Mouse (Mus musculus) kidney, postnatal 0 days (tissue): Measurements from ENCODE around the gene Tbxas1. TPM values are rescaled to one million over a fixed set of nuclear protein-coding genes. Genes with fewer than 3 reads are reported as not detected.

Experiments
- ATAC-seq: fragments of 200-750 bp; cut with Nextera tagmentation; replicated peaks from 2 replicates; pipeline ENCODE4 v1.8.0; 2017; ENCODE audit warnings: low read depth, moderate number of reproducible peaks, moderate TSS enrichment, moderate library complexity; ENCODE audit not compliant: low FRiP score
- DNase-seq: peaks from one replicate; pipeline ENCODE4 v3.0.0-alpha.2; 2016; ENCODE audit warnings: low spot score
- H3K27ac ChIP-seq: fragments of 300-500 bp; sonication (generic); 2 replicates; pipeline ENCODE4 v1.5.1; 2014; ENCODE audit warnings: mild to moderate bottlenecking
- H3K27me3 ChIP-seq: fragments of 300-500 bp; sonication (generic); 2 replicates; pipeline ENCODE4 v1.6.1; 2014; ENCODE audit warnings: low read length, mixed read lengths; ENCODE audit not compliant: insufficient read depth
- H3K36me3 ChIP-seq: fragments of 300-500 bp; sonication (generic); 2 replicates; pipeline ENCODE4 v1.6.1; 2014; ENCODE audit warnings: low read length, mixed read lengths; ENCODE audit not compliant: insufficient read depth
- H3K4me1 ChIP-seq: fragments of 300-500 bp; sonication (generic); replicated peaks from 2 replicates; pipeline ENCODE4 v1.6.1; 2014; ENCODE audit warnings: antibody characterized with exemption, low read length, mixed read lengths; ENCODE audit not compliant: insufficient read depth
- H3K4me2 ChIP-seq: fragments of 300-500 bp; sonication (generic); 2 replicates; pipeline ENCODE4 v1.6.1; 2014; ENCODE audit warnings: mild to moderate bottlenecking, low read length, moderate library complexity, mixed read lengths
- H3K4me3 ChIP-seq: fragments of 300-500 bp; sonication (generic); replicated peaks from 2 replicates; pipeline ENCODE4 v1.5.1; 2014; ENCODE audit warnings: low read depth, low read length
- H3K9ac ChIP-seq: fragments of 300-500 bp; sonication (generic); 2 replicates; pipeline ENCODE4 v1.6.1; 2014; ENCODE audit warnings: low read depth, low read length
- H3K9me3 ChIP-seq: fragments of 300-500 bp; sonication (generic); replicated peaks from 2 replicates; pipeline ENCODE4 v1.6.1; 2016; ENCODE audit warnings: low read length, inconsistent platforms, mixed read lengths
- CTCF ChIP-seq: IDR thresholded peaks from 2 replicates; pipeline ENCODE4 v1.5.1; 2016; ENCODE audit warnings: antibody characterized with exemption, low read depth, mild to moderate bottlenecking, moderate library complexity
- WGBS: fragments of 180-500 bp; shearing (Covaris S2); extraction: QIAGEN DNeasy Blood & Tissue Kit; methylation state at CpG from one replicate; pipeline ENCODE4 v1.1.7; 2014; 5-methylcytosine and 5-hydroxymethylcytosine counted together
- polyA plus RNA-seq: library from polyadenylated mRNA; unstranded; fragments of >200 nt; fragmentation: Nextera tagmentation; extraction: Ambion mirVana; gene quantifications from 2 replicates; pipeline ENCODE4 v1.2.1, GENCODE M21; 2015

The Tbxas1 gene
- polyA plus RNA-seq, 1 experiment from 2014 or later, result 10.5 TPM

DNA sequence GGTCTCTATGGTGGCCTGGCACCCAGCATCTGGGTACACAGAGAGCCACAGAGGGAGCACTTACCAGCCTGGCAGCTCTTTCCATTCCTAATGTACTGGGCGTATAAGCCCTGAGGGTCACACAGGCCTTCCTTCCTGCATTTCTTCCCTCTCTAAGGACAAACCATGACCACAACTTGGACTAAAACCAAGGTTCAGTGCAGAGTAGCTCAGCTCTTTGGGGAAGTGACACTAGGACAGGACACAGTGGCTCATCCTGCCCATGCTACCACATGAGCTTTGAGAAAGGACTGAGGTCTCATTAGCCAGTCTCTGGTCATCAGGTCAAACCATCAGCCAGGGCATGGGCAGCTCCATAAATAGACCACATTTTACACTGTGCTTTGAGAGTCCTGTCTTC, 65.8 kb downstream of the Tbxas1 start:
- WGBS, result 80% methylated on average over 1 of the region's 1 CpGs

GRCm38 (mm10) chr6:38942771-38943170, 67.6 kb downstream of the Tbxas1 start:
- H3K9me3 ChIP-seq, result peaks cover 4% of the 10 kb centered on the region; the same call in 1 of the 2 replicates
- H3K9ac ChIP-seq, result no peak overlapping the region
- TF ChIP-seq CTCF, result no peak
- no peak for DNase-seq
- ATAC-seq, result no peak
- no peak overlapping the region for H3K27ac ChIP-seq
- WGBS, result 96% methylated on average over 3 of the region's 3 CpGs
- no peaks in the 10 kb centered on the region for H3K4me1 ChIP-seq
- H3K4me2 ChIP-seq, result no peak overlapping the region
- H3K4me3 ChIP-seq, result no peak overlapping the region
- H3K36me3 ChIP-seq, result no peaks in the 10 kb centered on the region
- no peaks in the 10 kb centered on the region for H3K27me3 ChIP-seq

More for the DNA sequence above, 65.8 kb downstream of the Tbxas1 start:
- H3K27me3 ChIP-seq, result no peaks in the 10 kb centered on the region
- no peak overlapping the region for H3K4me2 ChIP-seq
- H3K4me3 ChIP-seq, result no peak overlapping the region
- H3K36me3 ChIP-seq, result no peaks in the 10 kb centered on the region
- ATAC-seq (no peak), DNase-seq (no peak)
- no peaks in the 10 kb centered on the region for H3K4me1 ChIP-seq
- TF ChIP-seq CTCF, result no peak
- H3K9me3 ChIP-seq, result peaks cover 4% of the 10 kb centered on the region; the same call in 1 of the 2 replicates
- H3K27ac ChIP-seq, result no peak overlapping the region
- no peak overlapping the region for H3K9ac ChIP-seq

GRCm38 (mm10) chr6:38944392-38944791, 69.2 kb downstream of the Tbxas1 start:
- H3K4me2 ChIP-seq, result no peak overlapping the region
- no peak for TF ChIP-seq CTCF
- H3K4me3 ChIP-seq, result no peak overlapping the region
- 88% methylated on average over 8 of the region's 8 CpGs for whole genome bisulfite sequencing
- H3K4me1 ChIP-seq, result no peaks in the 10 kb centered on the region
- H3K36me3 ChIP-seq, result no peaks in the 10 kb centered on the region
- DNase-seq, result no peak
- H3K9me3 ChIP-seq, result peaks cover 4% of the 10 kb centered on the region; the same call in 1 of the 2 replicates
- H3K27me3 ChIP-seq, result no peaks in the 10 kb centered on the region
- no peak overlapping the region for H3K27ac ChIP-seq
- no peak overlapping the region for H3K9ac ChIP-seq
- ATAC-seq, result no peak

DNA sequence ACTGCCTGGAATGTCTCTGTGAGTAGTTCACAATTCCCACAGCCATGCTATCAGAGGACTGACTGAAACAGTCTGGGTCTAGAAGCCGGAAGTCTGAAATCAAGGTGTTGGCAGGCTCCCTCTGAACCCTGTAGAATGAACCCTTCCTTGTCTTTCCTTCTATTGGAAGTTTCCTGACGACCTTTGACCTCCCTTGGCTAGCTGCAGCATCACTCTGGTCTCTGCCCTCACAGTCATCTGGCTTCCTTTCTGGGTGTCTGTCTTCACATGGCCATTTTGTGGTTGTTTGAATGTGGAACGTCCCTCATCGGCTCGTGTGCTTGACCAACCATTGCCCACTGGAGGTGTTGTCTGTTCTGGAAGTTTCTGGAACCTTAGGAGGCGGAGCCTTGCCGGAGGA, 69.6 kb downstream of the Tbxas1 start:
- Histone ChIP-seq H3K9ac (no peak overlapping the region), H3K27ac (no peak overlapping the region), H3K4me3 (no peak overlapping the region), H3K27me3 (no peaks in the 10 kb centered on the region), H3K4me2 (no peak overlapping the region), H3K36me3 (no peaks in the 10 kb centered on the region), H3K4me1 (no peaks in the 10 kb centered on the region), H3K9me3 (peaks cover 4% of the 10 kb centered on the region; the same call in 1 of the 2 replicates)
- no peak for TF ChIP-seq CTCF
- 84% methylated on average over 7 of the region's 7 CpGs for WGBS
- no peak for DNase-seq
- no peak for ATAC-seq

DNA sequence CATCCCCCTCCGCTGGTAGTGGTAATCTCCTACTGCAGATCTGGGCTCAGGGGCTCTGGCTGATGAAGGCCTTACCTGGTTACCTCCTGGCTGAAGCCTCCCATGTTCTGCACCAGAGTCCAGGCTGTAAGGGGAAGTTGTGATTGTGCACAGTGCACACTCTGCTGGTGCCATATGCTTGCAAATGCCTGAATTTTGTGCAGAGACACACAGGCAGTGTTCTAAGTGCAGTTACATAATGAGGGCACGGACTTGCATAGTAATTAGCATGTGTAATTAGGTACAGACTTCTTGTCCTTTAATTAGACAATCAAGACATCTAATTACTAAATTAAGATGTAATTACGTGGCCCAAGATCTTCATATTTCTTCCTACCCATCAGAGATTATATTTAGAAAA, 70.5 kb downstream of the Tbxas1 start:
- H3K4me3 ChIP-seq, result no peak overlapping the region
- H3K4me2 ChIP-seq, result no peak overlapping the region
- no peak overlapping the region for H3K27ac ChIP-seq
- H3K9ac ChIP-seq, result no peak overlapping the region
- DNase-seq (no peak), ATAC-seq (no peak)
- H3K36me3 ChIP-seq, result no peaks in the 10 kb centered on the region
- H3K4me1 ChIP-seq, result no peaks in the 10 kb centered on the region
- TF ChIP-seq CTCF, result no peak
- peaks cover 4% of the 10 kb centered on the region; the same call in 1 of the 2 replicates for H3K9me3 ChIP-seq
- H3K27me3 ChIP-seq, result no peaks in the 10 kb centered on the region
- 85% methylated on average over 3 of the region's 3 CpGs for WGBS

DNA sequence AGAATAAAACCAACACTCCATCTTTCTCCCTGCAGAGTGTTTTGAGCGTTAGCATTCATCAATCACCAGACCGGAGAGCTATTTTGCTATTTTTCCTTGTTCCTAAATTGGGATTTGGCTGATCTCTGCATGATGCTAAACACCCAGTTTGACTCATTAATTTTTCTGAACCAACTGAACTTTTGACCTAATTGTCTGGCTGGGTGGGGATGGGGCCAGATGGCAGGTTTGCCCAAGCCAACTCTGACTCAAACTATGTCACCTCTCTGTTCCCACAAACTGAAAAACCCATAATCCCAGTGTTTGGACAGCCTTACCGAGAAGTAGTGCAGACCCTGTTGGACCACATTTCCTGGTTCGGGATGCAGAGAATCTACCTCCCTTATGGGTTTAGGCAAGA, 72.1 kb downstream of the Tbxas1 start:
- no peaks in the 10 kb centered on the region for H3K27me3 ChIP-seq
- no peak overlapping the region for H3K27ac ChIP-seq
- no peak for TF ChIP-seq CTCF
- WGBS, result 71% methylated on average over 4 of the region's 4 CpGs
- no peaks in the 10 kb centered on the region for H3K36me3 ChIP-seq
- no peak overlapping the region for H3K9ac ChIP-seq
- no peaks in the 10 kb centered on the region for H3K4me1 ChIP-seq
- no peak for DNase-seq
- H3K9me3 ChIP-seq, result peaks cover 4% of the 10 kb centered on the region; the same call in 1 of the 2 replicates
- no peak for ATAC-seq
- H3K4me2 ChIP-seq, result no peak overlapping the region
- no peak overlapping the region for H3K4me3 ChIP-seq

DNA sequence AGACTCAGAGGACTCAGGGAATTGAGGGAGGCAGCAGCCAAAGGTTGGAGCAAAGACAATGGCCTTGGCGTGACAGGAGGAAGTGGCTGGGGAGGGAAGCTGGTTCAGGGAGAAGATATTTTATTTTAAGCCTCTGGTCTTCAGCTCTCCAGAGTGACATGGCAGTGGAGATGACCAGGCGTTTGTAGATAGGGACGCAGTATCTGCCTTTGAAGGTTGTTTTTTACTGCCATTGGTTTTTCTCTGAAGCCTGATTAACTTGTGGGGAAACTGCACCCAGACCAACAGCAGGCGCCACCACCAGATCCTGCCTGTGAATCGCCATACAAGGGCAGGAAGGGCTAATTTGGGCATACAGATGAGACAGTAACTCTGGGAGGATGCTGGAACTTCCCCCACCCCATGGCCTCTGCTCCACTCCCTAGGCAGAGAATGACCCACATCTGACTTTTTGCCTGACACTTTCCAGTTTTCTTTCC, 74.5 kb downstream of the Tbxas1 start:
- peak; percentile 69 for DNase-seq
- no peak overlapping the region for H3K9ac ChIP-seq
- H3K4me2 ChIP-seq, result no peak overlapping the region
- peak overlapping the region; percentile 51 for H3K27ac ChIP-seq
- no peaks in the 10 kb centered on the region for H3K9me3 ChIP-seq
- ATAC-seq, result no peak
- H3K4me1 ChIP-seq, result no peaks in the 10 kb centered on the region
- H3K4me3 ChIP-seq, result no peak overlapping the region
- 34% methylated on average over 5 of the region's 5 CpGs for WGBS
- H3K27me3 ChIP-seq, result no peaks in the 10 kb centered on the region
- TF ChIP-seq CTCF, result 0 out of 2 replicates have a peak, but pooled peaks have one; percentile 15
- H3K36me3 ChIP-seq, result no peaks in the 10 kb centered on the region
